Mouse (Mus musculus) lung, postnatal 14 days (tissue): ENCODE data around the gene Lmod1.

Source experiments
- DNase-seq: peaks from one replicate; pipeline ENCODE4 v3.0.0; 2021

The Lmod1 gene

GRCm38 (mm10) chr1:135363446-135363845, 38.8 kb downstream of the Lmod1 start:
- peak; percentile 69 for DNase-seq

GRCm38 (mm10) chr1:135366380-135366779, 41.8 kb downstream of the Lmod1 start:
- no peak for DNase-seq

DNA sequence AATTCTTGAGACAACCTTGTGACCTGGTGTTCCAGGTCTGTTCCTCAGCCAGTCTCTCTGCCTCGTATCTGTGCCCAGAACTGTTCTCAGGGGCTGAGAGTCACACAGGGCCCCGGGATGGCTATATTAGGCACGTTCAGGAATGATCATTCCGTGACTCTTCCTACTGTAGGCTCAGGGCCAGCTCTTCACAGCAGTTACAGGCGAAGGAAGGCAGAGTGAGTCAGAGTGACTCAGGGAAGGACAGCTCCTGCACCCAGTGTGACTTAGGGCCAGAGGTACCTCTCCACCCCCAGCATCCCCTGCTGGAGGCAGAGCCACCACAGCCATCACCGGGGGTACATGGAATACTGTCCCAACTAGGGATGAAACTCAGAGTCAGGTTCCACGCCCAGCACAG, 42.4 kb downstream of the Lmod1 start:
- DNase-seq = no peak

GRCm38 (mm10) chr1:135367595-135367994, 43.0 kb downstream of the Lmod1 start:
- DNase-seq = no peak

- DNase-seq = peak; percentile 89
These were observed 43.6 kb downstream of the Lmod1 start for GRCm38 (mm10) chr1:135368245-135368644.

DNA sequence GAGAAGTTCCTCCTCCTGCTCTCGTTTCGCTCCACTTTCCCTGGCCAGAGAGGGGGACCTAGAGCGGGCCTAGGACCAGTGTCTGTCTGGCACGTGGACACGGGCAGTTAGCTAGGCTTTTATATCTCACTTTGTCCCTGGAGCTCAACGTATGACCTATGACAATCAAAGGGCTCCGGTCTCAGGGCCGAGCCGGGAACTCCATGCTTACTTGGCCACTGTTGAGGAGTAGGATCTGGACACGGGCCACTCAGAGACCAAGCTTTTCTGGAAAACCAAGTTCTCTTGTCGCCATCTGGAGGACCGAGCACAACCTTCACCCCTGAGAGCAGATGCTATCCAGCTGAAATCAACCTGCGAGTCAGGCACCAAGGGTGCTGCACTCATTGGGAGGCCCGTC, 44.4 kb downstream of the Lmod1 start:
- peak; percentile 73 for DNase-seq

GRCm38 (mm10) chr1:135369415-135369814, 44.8 kb downstream of the Lmod1 start:
- DNase-seq = no peak

GRCm38 (mm10) chr1:135373171-135373677, 48.6 kb downstream of the Lmod1 start:
- no peak for DNase-seq

DNA sequence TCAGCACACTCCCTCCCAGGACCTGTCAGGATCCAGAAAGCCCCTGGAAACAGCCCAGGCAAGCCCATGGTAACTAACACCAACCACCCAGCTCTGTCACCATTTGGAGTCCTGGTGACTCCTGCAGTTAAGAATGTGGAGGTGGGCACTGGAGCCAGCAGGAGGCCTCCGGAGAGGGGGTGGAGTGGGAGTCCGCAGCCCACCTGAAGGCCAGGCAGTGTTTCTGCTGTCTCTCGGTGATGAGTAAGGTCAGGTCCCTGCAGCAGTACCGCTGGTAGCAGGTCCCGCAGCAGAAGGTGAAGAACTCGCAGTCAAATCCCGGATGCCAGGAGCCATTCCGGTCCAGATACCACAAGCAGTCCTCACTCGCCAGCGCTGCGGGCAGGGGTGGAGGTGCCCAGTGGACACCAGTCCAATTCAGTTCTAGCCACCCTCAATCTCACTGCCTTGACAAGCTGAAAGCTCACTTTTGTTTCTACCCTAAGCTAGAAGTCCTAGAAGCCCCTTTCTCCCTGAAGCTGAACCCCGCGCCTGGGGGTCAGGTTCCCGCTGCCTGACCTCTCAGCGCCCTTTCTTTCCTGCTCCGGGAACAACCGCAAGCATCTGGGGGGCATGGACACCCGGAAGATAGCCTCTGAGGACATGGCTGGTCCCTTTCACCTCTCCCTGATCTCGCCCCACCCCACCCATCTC, 49.7 kb downstream of the Lmod1 start:
- DNase-seq = no peak

DNA sequence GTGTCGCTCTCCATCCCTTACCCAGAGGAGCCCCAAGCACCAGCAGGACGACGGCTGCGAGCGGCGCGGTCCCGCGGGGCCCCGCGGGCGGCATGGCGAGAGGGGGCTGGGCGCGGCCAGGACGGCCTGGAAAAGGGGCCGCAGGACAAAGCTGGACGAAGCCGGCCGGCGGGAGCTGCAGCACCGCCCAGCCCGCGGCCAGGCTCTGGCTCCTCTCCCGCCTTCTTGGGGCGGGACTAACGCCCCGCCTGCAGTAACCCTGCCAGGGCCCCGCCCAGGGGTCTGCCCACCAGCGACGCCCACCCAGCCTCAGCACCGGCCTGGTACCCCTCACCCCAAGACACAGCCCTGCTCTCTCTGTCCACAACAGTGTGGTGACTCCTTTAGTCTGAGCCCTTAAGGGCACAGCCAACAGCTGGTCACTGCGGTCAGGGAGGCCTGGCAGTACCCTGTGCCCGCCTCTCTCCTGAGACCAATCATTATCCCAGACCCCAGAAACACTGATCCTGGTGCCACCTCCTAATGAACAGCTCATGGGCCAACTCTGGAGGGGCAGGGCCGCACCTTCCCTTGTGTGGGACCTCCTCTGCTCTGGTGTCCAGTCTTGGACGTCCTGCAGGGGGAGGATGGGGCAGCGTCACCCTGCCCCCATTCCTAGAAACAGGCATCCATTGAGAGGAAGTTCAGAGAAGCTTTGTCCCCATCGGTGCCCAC, 50.4 kb downstream of the Lmod1 start, which contains the start of gene Shisa4:
TSS of gene Shisa4 (minus strand) at position 370 of the 714 bp plus-strand sequence.
- DNase-seq = peak; percentile 70

DNA sequence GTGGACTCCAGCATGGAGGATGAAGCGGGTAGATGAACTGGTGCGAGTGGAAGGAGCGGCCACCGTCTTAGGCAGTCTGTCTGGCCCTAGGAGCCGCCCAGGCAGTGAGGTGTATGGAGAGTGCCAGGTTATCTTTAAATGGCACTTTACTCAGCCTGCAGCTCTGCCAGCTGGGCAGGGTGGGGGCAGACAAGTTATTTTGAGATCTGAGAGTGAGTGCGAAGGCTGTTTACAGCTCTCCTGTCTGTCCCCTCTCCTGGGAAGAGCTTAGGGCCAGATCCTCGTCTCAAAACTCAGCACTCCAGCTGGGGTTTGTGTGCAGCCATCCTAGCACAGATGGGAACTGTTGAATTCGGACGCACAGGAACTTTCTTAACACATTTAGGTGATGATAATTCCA, 54.0 kb downstream of the Lmod1 start:
- DNase-seq = no peak

GRCm38 (mm10) chr1:135379048-135379447, 54.4 kb downstream of the Lmod1 start:
- DNase-seq = no peak

DNA sequence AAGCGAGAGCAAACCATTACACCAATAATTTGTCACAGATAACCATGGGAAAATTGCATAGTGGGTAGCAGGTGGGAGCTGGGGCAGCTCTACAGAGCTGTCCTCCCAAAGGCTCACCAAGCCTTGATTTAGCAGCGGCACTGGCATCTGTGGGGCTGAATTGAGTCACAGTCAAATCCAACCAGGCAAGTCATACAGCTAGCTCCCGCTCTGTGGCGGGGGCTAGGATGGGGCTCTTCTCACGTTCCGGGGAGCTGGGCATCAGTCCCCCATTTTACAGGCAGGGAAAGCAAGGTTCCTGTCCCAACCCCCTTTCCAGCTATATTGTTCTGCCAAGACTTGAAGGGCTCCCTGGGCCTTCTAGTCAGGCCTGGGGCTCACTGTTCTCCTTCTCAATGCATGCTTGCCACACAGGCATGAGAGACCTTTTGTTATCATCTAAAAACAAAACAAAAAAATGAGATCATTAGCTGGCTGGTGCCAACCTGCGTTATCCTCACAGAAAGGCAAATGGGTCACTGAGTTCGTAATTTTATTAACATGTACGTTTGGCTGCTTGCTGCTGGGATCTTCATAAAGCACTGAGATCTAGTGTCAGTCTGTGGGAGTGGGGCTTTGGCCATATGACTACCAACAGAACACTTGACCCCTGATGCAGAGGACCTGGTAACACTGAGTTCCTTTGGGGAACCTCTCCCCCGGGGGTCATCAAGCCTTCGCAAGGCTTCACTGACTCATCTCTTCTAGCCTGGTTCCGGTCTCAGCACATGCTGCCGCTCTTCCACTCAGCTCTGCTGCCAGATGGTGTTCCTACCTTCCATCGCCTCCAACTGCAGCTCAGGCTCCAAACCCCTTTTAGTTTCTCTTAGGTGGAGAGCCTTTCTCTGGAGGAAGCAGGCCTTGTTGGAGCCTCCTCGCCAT, 55.7 kb downstream of the Lmod1 start:
- no peak for DNase-seq

- peak; percentile 33 for DNase-seq
These were observed 57.0 kb downstream of the Lmod1 start for GRCm38 (mm10) chr1:135381560-135381959.

DNA sequence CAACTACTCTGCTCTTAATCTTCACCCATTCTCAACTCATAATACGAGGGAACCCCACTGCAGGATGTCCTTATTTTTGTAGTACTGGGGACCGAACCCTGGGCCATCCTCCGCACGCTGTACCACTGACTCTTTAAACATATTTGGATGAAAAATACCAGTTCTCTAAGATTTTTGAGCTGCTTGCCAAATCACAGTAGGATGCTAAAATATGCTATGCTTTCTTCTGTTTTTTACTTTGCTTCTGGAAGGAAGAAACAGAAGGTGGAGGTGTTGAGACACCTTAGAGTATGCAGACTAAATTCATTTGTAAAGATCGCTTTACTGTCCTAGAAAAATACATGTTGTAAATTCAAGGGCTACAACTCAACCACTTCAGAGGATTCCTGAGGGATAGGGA, 59.6 kb downstream of the Lmod1 start:
- DNase-seq = no peak

DNA sequence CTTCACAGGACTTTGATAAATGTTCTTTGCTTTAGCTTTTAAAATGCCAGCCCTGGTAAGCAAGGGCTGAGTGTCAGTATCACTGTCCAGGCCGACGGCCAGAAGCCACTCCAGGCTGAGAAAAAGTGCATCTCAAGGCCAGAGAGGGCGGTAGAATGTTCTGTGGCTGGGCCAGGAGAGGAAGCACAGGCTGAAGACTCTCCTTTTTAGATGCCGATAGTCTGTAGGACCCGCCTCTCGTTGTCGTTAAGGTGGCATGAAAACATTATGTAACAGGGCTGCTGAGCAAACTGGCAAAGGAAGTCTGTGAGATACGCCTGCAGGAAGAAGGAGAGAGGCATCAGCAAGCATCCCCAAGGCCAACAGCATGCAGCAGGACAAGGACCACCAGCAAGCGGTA, 60.6 kb downstream of the Lmod1 start:
- no peak for DNase-seq

- no peak for DNase-seq
These were observed 74.9 kb downstream of the Lmod1 start for GRCm38 (mm10) chr1:135399466-135399865.

- no peak for DNase-seq
These were observed 77.0 kb downstream of the Lmod1 start for GRCm38 (mm10) chr1:135401452-135402110.

DNA sequence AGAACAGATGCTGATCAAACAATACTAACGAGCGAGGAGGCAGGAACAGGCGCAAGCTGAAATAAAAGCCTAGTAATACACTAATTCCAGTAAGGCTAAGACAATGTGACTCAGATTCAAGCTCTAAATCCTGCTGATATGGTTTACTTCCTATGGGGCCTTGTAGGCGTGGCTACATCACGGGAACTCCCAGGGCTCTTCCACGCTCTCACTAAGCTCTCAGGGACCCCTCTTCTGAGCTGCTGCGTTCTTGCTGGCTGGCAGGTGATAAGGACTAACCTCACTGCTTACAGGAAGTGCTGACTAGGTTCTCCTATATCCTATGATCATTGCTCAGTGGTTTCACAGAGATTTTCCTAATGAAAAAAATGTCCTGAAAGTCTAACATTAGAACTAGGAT, 80.7 kb downstream of the Lmod1 start:
- DNase-seq = no peak

- no peak for DNase-seq
These were observed 84.4 kb downstream of the Lmod1 start for GRCm38 (mm10) chr1:135408973-135409372.

DNA sequence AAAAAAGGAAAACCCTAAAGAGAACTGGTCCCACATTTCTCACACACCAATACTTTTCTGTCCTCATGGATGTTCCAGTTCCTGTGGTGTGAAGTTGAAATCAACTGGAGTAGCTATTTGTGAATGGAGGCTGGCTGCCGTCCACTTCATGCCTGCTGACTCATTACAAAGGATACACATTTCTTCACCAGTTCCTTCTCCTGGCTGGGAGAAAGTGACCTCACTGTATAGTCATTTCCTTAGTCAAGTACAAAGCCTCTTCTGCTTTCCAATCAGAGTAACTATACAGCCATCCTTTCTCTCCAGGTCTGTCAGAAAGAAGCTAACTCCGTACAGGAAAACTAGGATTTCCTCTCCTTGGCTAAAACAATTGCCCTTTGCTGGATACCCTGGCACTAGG, 86.4 kb downstream of the Lmod1 start:
- DNase-seq = peak; percentile 71

- DNase-seq = no peak
These were observed 87.5 kb downstream of the Lmod1 start for GRCm38 (mm10) chr1:135412130-135412529.

DNA sequence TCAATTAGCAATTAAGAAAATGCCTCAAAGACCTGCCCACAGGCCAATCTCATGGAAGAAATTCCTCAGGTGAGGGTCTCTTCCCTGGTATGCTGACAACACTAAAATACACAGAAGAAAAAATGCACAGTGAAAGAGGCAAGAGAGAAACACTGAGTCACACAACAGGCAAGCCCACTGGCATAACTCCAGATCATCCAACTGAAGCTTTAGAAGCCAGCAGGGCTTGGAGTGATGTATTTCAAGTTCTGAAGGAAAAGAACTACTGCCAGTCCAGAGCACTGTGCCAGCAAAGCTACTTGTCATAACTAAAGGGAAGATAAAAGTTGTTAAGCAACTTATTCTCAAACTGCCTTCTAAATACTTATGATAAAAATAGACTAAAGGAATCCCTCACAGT, 89.4 kb downstream of the Lmod1 start:
- DNase-seq = peak; percentile 33
